Mouse (Mus musculus): ENCODE data around the gene Uhrf1. TPM values are rescaled to one million over a fixed set of nuclear protein-coding genes. Genes with fewer than 3 reads are reported as not detected.

Uhrf1 gene
- polyA plus RNA-seq, 1 experiment, result 18.4 TPM

- Histone ChIP-seq H3K27me3 (ENCODE audit: control insufficient read depth, insufficient read depth, insufficient read length) (no peaks in the 10 kb centered on the region), H3K4me3 (peak overlapping the region; percentile 83), H3K36me3 (ENCODE audit: control insufficient read depth, insufficient read depth) (no peaks in the 10 kb centered on the region), H3K4me2 (ENCODE audit: low read depth) (peak overlapping the region; percentile 91), H3K79me2 (ENCODE audit: control insufficient read depth, insufficient read depth) (peaks cover 35% of the 10 kb centered on the region), H3ac (ENCODE audit: control insufficient read depth, insufficient read length) (peak overlapping the region; percentile 5)
- TF ChIP-seq E2F4 (IDR thresholded peaks at IDR 0.05; ENCODE audit: insufficient read depth) (no peak), POLR2A (IDR thresholded peaks at IDR 0.05; ENCODE audit: insufficient read length, low read depth) (no peak), TCF3 (IDR thresholded peaks at IDR 0.05; ENCODE audit: insufficient read length, low read depth) (no peak), REST (IDR thresholded peaks at IDR 0.05; ENCODE audit: insufficient read depth, insufficient read length) (no peak), USF1 (IDR thresholded peaks at IDR 0.05; ENCODE audit: low read depth) (no peak), SRF (IDR thresholded peaks at IDR 0.05; ENCODE audit: control insufficient read depth, insufficient read length, low read depth) (no peak), CEBPB (IDR thresholded peaks at IDR 0.05; ENCODE audit: insufficient read depth, poor library complexity, severe bottlenecking) (no peak), MAX (IDR thresholded peaks at IDR 0.05; ENCODE audit: low read depth) (no peak), MYOG (IDR thresholded peaks at IDR 0.05; ENCODE audit: control insufficient read depth in 1 of 3, insufficient read depth in 1 of 3, insufficient read length in 2 of 3, low read depth in 2 of 3) (no peak), MYOD1 (IDR thresholded peaks at IDR 0.05; ENCODE audit: control insufficient read depth in 1 of 3, insufficient read length in 2 of 3, low read depth in 2 of 3) (no peak)
Observed at GRCm38 (mm10) chr17:56304718-56305117, 1.6 kb downstream of the Uhrf1 start.

- peak overlapping the region; percentile 91 for H3K4me2 ChIP-seq (ENCODE audit: low read depth)
- H3ac ChIP-seq (ENCODE audit: control insufficient read depth, insufficient read length), result no peak overlapping the region
- H3K36me3 ChIP-seq (ENCODE audit: control insufficient read depth, insufficient read depth), result peaks cover under 1% of the 10 kb centered on the region
- no peaks in the 10 kb centered on the region for H3K27me3 ChIP-seq (ENCODE audit: control insufficient read depth, insufficient read depth, insufficient read length)
- H3K4me3 ChIP-seq, result peak overlapping the region; percentile 83
- TF ChIP-seq MYOD1 (IDR thresholded peaks at IDR 0.05; ENCODE audit: control insufficient read depth in 1 of 3, insufficient read length in 2 of 3, low read depth in 2 of 3) (peak in 1 of 3 experiments; percentile 39), USF1 (IDR thresholded peaks at IDR 0.05; ENCODE audit: low read depth) (no peak), MYOG (IDR thresholded peaks at IDR 0.05; ENCODE audit: control insufficient read depth in 1 of 3, insufficient read depth in 1 of 3, insufficient read length in 2 of 3, low read depth in 2 of 3) (peak in 1 of 3 experiments; percentile 42)
- peaks cover 35% of the 10 kb centered on the region for H3K79me2 ChIP-seq (ENCODE audit: control insufficient read depth, insufficient read depth)
Observed at GRCm38 (mm10) chr17:56305156-56305555, 2.0 kb downstream of the Uhrf1 start.

GRCm38 (mm10) chr17:56305826-56306225, 2.7 kb downstream of the Uhrf1 start:
- Histone ChIP-seq H3K27me3 (ENCODE audit: control insufficient read depth, insufficient read depth, insufficient read length) (no peaks in the 10 kb centered on the region), H3K36me3 (ENCODE audit: control insufficient read depth, insufficient read depth) (peaks cover 5% of the 10 kb centered on the region), H3K4me2 (ENCODE audit: low read depth) (peak overlapping the region; percentile 91), H3ac (ENCODE audit: control insufficient read depth, insufficient read length) (no peak overlapping the region), H3K79me2 (ENCODE audit: control insufficient read depth, insufficient read depth) (peaks cover 35% of the 10 kb centered on the region), H3K4me3 (peak overlapping the region; percentile 83)
- TF ChIP-seq MYOG (IDR thresholded peaks at IDR 0.05; ENCODE audit: control insufficient read depth in 1 of 3, insufficient read depth in 1 of 3, insufficient read length in 2 of 3, low read depth in 2 of 3) (no peak), TCF12 (IDR thresholded peaks at IDR 0.05; ENCODE audit: insufficient read depth, poor library complexity, severe bottlenecking) (no peak), E2F4 (IDR thresholded peaks at IDR 0.05; ENCODE audit: insufficient read depth) (no peak), POLR2AphosphoS2 (IDR thresholded peaks at IDR 0.05; ENCODE audit: insufficient read length, low read depth) (no peak), USF1 (IDR thresholded peaks at IDR 0.05; ENCODE audit: low read depth) (no peak), POLR2A (IDR thresholded peaks at IDR 0.05; ENCODE audit: insufficient read length, low read depth) (no peak), CEBPB (IDR thresholded peaks at IDR 0.05; ENCODE audit: insufficient read depth, poor library complexity, severe bottlenecking) (no peak)

GRCm38 (mm10) chr17:56308088-56308487, 5.0 kb downstream of the Uhrf1 start:
- no peaks in the 10 kb centered on the region for H3K27me3 ChIP-seq (ENCODE audit: control insufficient read depth, insufficient read depth, insufficient read length)
- H3K4me2 ChIP-seq (ENCODE audit: low read depth), result no peak overlapping the region
- H3ac ChIP-seq (ENCODE audit: control insufficient read depth, insufficient read length), result no peak overlapping the region
- peaks cover 5% of the 10 kb centered on the region for H3K36me3 ChIP-seq (ENCODE audit: control insufficient read depth, insufficient read depth)
- no peak for TF ChIP-seq MYOD1 (IDR thresholded peaks at IDR 0.05; ENCODE audit: control insufficient read depth in 1 of 3, insufficient read length in 2 of 3, low read depth in 2 of 3)
- no peak overlapping the region for H3K4me3 ChIP-seq
- H3K79me2 ChIP-seq (ENCODE audit: control insufficient read depth, insufficient read depth), result peaks cover 35% of the 10 kb centered on the region

- Histone ChIP-seq H3ac (ENCODE audit: control insufficient read depth, insufficient read length) (no peak overlapping the region), H3K79me2 (ENCODE audit: control insufficient read depth, insufficient read depth) (peaks cover 33% of the 10 kb centered on the region), H3K4me3 (no peak overlapping the region), H3K27me3 (ENCODE audit: control insufficient read depth, insufficient read depth, insufficient read length) (no peaks in the 10 kb centered on the region), H3K36me3 (ENCODE audit: control insufficient read depth, insufficient read depth) (peaks cover 5% of the 10 kb centered on the region), H3K4me2 (ENCODE audit: low read depth) (no peak overlapping the region)
- TF ChIP-seq POLR2AphosphoS2 (IDR thresholded peaks at IDR 0.05; ENCODE audit: insufficient read length, low read depth), result no peak
Observed at GRCm38 (mm10) chr17:56309191-56309945, 6.2 kb downstream of the Uhrf1 start.

- TF ChIP-seq REST (IDR thresholded peaks at IDR 0.05; ENCODE audit: insufficient read depth, insufficient read length), result no peak
- TF ChIP-seq TCF12 (IDR thresholded peaks at IDR 0.05; ENCODE audit: insufficient read depth, poor library complexity, severe bottlenecking), result no peak
- no peak for TF ChIP-seq MYOD1 (IDR thresholded peaks at IDR 0.05; ENCODE audit: control insufficient read depth in 1 of 3, insufficient read length in 2 of 3, low read depth in 2 of 3)
- TF ChIP-seq E2F4 (IDR thresholded peaks at IDR 0.05; ENCODE audit: insufficient read depth), result no peak
- TF ChIP-seq POLR2AphosphoS2 (IDR thresholded peaks at IDR 0.05; ENCODE audit: insufficient read length, low read depth), result no peak
- no peak for TF ChIP-seq CEBPB (IDR thresholded peaks at IDR 0.05; ENCODE audit: insufficient read depth, poor library complexity, severe bottlenecking)
- no peak for TF ChIP-seq SRF (IDR thresholded peaks at IDR 0.05; ENCODE audit: control insufficient read depth, insufficient read length, low read depth)
- Histone ChIP-seq H3K4me3 (peak overlapping the region; percentile 32), H3K79me2 (ENCODE audit: control insufficient read depth, insufficient read depth) (peaks cover 28% of the 10 kb centered on the region), H3K27me3 (ENCODE audit: control insufficient read depth, insufficient read depth, insufficient read length) (no peaks in the 10 kb centered on the region), H3ac (ENCODE audit: control insufficient read depth, insufficient read length) (no peak overlapping the region), H3K36me3 (ENCODE audit: control insufficient read depth, insufficient read depth) (peaks cover 3% of the 10 kb centered on the region), H3K4me2 (ENCODE audit: low read depth) (no peak overlapping the region)
Observed at GRCm38 (mm10) chr17:56324419-56324818, 21.3 kb downstream of the Uhrf1 start.
